In genomic region chr1:183434918-183435317, GRCm38 (mm10) we compare ENCODE assay signal across 34 mouse cellular contexts. TPM values are rescaled to one million over a fixed set of nuclear protein-coding genes. Genes with fewer than 3 reads are reported as not detected.
"Had no signal": no experiment of that assay in that cellular context is flagged by ENCODE, and none has a peak within 500 bp of the region (broad histone marks: within the 10 kb centered on the region; RNA-seq: fewer than 3 reads in every experiment).

No protein-coding gene starts in this region.

- H3K4me2 ChIP-seq: embryonic facial prominence, embryonic 12.5 days; embryonic facial prominence, embryonic 13.5 days; embryonic facial prominence, embryonic 15.5 days; forebrain, embryonic 12.5 days; forebrain, embryonic 13.5 days; forebrain, embryonic 15.5 days had no signal

- DNase-seq: cerebellum, adult 8-10 months; cerebellum, adult 9-10 months; cerebellum, adult 9-11 months; cerebellum, postnatal 10 days; cerebellum, postnatal 14 days; cerebellum, postnatal 25 days; cerebellum, postnatal 36 days; embryo, embryonic 11 days; forebrain, postnatal 0 days; gastrocnemius, adult 2 months; gastrocnemius, postnatal 10 days; gastrocnemius, postnatal 14 days; gastrocnemius, postnatal 25 days; gastrocnemius, postnatal 36 days; heart, adult 11 months; heart, adult 18-20 months; heart, adult 2 months had no signal

- H3K27me3 ChIP-seq: embryonic facial prominence, embryonic 12.5 days; forebrain, embryonic 12.5 days; forebrain, embryonic 13.5 days; forebrain, embryonic 15.5 days had no signal

- H3K9ac ChIP-seq: embryonic facial prominence, embryonic 12.5 days; embryonic facial prominence, embryonic 13.5 days; embryonic facial prominence, embryonic 15.5 days; forebrain, embryonic 12.5 days; forebrain, embryonic 13.5 days; forebrain, embryonic 15.5 days; forebrain, postnatal 0 days had no signal

- H3K27ac ChIP-seq: embryonic facial prominence, embryonic 10.5 days; embryonic facial prominence, embryonic 12.5 days; embryonic facial prominence, embryonic 13.5 days; embryonic facial prominence, embryonic 15.5 days; forebrain, embryonic 10.5 days; forebrain, embryonic 12.5 days; forebrain, embryonic 13.5 days; forebrain, embryonic 15.5 days; gastrocnemius, adult 2 months; heart, adult 2 months had no signal

- H3K4me1 ChIP-seq: embryonic facial prominence, embryonic 12.5 days; forebrain, embryonic 12.5 days; forebrain, embryonic 13.5 days; forebrain, embryonic 15.5 days had no signal

- H3K4me3 ChIP-seq: embryonic facial prominence, embryonic 10.5 days; embryonic facial prominence, embryonic 12.5 days; embryonic facial prominence, embryonic 13.5 days; embryonic facial prominence, embryonic 15.5 days; erythroblast, embryonic 14.5 days; forebrain, embryonic 10.5 days; forebrain, embryonic 12.5 days; forebrain, embryonic 13.5 days; forebrain, embryonic 15.5 days; gastrocnemius, adult 2 months; heart, adult 2 months had no signal

- ATAC-seq: forebrain, embryonic 13.5 days; forebrain, embryonic 14.5 days; forebrain, embryonic 15.5 days; forebrain, embryonic 16.5 days; forebrain, postnatal 0 days had no signal

- H3K36me3 ChIP-seq: embryonic facial prominence, embryonic 10.5 days; embryonic facial prominence, embryonic 12.5 days; embryonic facial prominence, embryonic 13.5 days; embryonic facial prominence, embryonic 15.5 days; forebrain, embryonic 10.5 days; forebrain, embryonic 12.5 days; forebrain, embryonic 15.5 days had no signal

- H3K9me3 ChIP-seq: embryonic facial prominence, embryonic 10.5 days; embryonic facial prominence, embryonic 12.5 days; embryonic facial prominence, embryonic 13.5 days; embryonic facial prominence, embryonic 15.5 days; forebrain, embryonic 10.5 days; forebrain, embryonic 12.5 days; forebrain, embryonic 13.5 days; forebrain, embryonic 15.5 days had no signal

RNA-seq across cellular contexts. Expression of gene Hhipl2, which starts 16.9 kb away (rescaled TPM):
- total RNA-seq: common myeloid progenitor, adult 5-6 weeks; gastrocnemius, adult 18-20 months; gastrocnemius, adult 2 months; gastrocnemius, adult 8-10 months; gastrocnemius, postnatal 25 days; gastrocnemius, postnatal 36 days; gastrocnemius, postnatal 4 days; granulocyte monocyte progenitor cell, adult 5-6 weeks; heart, adult 18-20 months; heart, adult 2 months; heart, adult 8-10 months had no signal
- polyA plus RNA-seq: embryonic facial prominence, embryonic 15.5 days; erythroblast, embryonic 14.5 days had no signal
